Mouse (Mus musculus) hindbrain, postnatal 0 days (tissue): Measurements from ENCODE around the gene Elf2. TPM values are rescaled to one million over a fixed set of nuclear protein-coding genes. Genes with fewer than 3 reads are reported as not detected.

ENCODE experiments used
- ATAC-seq: fragments of 200-750 bp; cut with Nextera tagmentation; 2 replicates; pipeline ENCODE4 v1.8.0; 2017; ENCODE audit warnings: mild to moderate bottlenecking, moderate TSS enrichment, moderate library complexity
- DNase-seq: peaks from one replicate; pipeline ENCODE4 v3.0.0-alpha.2; 2015; ENCODE audit warnings: low spot score
- H3K27ac ChIP-seq: fragments of 300-500 bp; sonication (generic); 2 replicates; pipeline ENCODE4 v1.5.1; 2014; ENCODE audit warnings: mild to moderate bottlenecking
- H3K27me3 ChIP-seq: fragments of 300-500 bp; sonication (generic); 2 replicates; pipeline ENCODE4 v1.6.1; 2014; ENCODE audit warnings: low read length, mixed read lengths; ENCODE audit not compliant: insufficient read depth
- H3K36me3 ChIP-seq: fragments of 300-500 bp; sonication (generic); 2 replicates; pipeline ENCODE4 v1.6.1; 2014; ENCODE audit warnings: low read length, mixed read lengths; ENCODE audit not compliant: insufficient read depth
- H3K4me1 ChIP-seq: fragments of 300-500 bp; sonication (generic); 2 replicates; pipeline ENCODE4 v1.6.1; 2014; ENCODE audit warnings: antibody characterized with exemption, low read length, mixed read lengths; ENCODE audit not compliant: insufficient read depth
- H3K4me2 ChIP-seq: fragments of 300-500 bp; sonication (generic); 2 replicates; pipeline ENCODE4 v1.6.1; 2014; ENCODE audit warnings: low read depth, mild to moderate bottlenecking, low read length, moderate library complexity, mixed read lengths
- H3K4me3 ChIP-seq: fragments of 300-500 bp; sonication (generic); 2 replicates; pipeline ENCODE4 v1.5.1; 2014; ENCODE audit warnings: low read length
- H3K9ac ChIP-seq: fragments of 300-500 bp; sonication (generic); replicated peaks from 2 replicates; pipeline ENCODE4 v1.6.1; 2014; ENCODE audit warnings: mild to moderate bottlenecking, low read length, moderate library complexity, mixed read lengths
- H3K9me3 ChIP-seq: fragments of 300-500 bp; sonication (generic); 2 replicates; pipeline ENCODE4 v1.6.1; 2016; ENCODE audit warnings: low read length, mixed read lengths
- CTCF ChIP-seq: IDR thresholded peaks from 2 replicates; pipeline ENCODE4 v1.5.1; 2016; ENCODE audit warnings: antibody characterized with exemption, control low read depth, low read depth
- WGBS: fragments of 180-500 bp; shearing (Covaris S2); extraction: QIAGEN DNeasy Blood & Tissue Kit; methylation state at CpG from one replicate; pipeline ENCODE4 v1.1.7; 2014; 5-methylcytosine and 5-hydroxymethylcytosine counted together
- polyA plus RNA-seq: library from polyadenylated mRNA; unstranded; fragments of >200 nt; fragmentation: Nextera tagmentation; extraction: Ambion mirVana; gene quantifications from 2 replicates; pipeline ENCODE4 v1.2.1, GENCODE M21; 2015
- total RNA-seq: library from RNA; depleted of rRNA; stranded (reverse); fragments of >200 nt; gene quantifications from 2 replicates; pipeline ENCODE4 v1.2.3, GENCODE M21; 2014

The Elf2 gene
- total and polyA plus RNA-seq, 2 experiments from 2014 or later: 32.6 to 47.8 TPM

DNA sequence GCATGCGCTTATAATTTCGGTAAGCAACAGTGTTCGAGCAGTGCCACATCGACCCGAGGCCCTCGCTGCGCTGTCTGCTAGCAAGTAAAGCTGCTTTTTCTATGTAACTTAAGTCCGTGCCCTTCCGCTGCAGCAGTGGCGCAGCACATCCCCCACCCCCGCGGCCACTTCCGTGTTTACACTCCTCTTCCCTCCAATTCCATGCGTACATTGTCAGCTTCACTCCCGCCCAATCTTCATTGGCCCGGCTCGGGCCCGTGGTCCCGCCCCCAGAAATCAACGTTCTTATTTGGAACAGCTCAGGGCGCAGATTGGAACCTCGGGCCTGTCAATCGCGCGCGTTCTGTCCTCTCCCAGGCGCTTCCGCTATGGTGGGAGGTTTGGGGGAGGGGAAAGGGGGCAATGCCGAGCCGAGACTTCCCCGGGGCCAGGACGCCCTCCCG, 64.5 kb downstream of the Elf2 start:
- peak overlapping the region; percentile 88 for H3K9ac ChIP-seq
- WGBS: under 1% methylated on average over 32 of the region's 33 CpGs
- no peaks in the 10 kb centered on the region for H3K36me3 ChIP-seq
- no peaks in the 10 kb centered on the region for H3K9me3 ChIP-seq
- H3K4me2 ChIP-seq: peak overlapping the region; percentile 81
- H3K27ac ChIP-seq: peak overlapping the region; percentile 97
- peak; percentile 99 for DNase-seq
- peak overlapping the region; percentile 99 for H3K4me3 ChIP-seq
- peak; percentile 98 for ATAC-seq
- TF ChIP-seq CTCF: no peak
- no peaks in the 10 kb centered on the region for H3K27me3 ChIP-seq
- no peaks in the 10 kb centered on the region for H3K4me1 ChIP-seq

DNA sequence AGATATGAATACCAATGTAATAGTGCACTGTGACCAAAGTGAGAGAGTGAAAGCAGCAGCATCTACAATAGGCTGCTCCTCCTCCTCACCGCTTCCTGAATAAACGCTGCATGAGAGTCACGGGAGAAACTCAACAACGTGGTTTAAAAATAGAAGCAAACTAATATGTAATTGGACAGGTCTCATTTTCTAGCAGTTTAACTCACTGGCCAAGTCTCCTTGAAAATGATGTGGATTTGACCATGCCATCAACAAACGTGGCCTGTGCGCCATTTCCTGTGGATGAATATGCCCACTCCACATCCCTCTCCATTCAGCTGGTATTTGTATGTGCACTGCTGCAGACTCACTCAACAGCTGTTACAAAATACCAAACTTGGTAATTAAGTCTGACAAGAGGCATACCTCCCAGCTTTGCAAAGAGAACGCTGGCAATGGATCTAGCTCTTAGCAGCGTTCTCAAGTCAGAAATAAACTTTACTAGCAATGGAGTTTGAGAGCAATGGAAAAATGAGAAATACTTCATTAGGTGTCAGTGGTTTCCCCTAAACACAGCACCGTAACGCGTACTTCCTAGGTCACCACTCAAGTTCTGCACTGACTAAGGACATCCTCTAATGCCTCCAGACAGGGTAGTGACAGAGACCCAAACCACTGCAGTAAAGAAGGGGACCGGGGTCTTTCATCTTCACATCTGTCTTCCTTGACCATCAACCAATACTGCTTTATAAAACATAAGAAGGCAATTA, 70.2 kb downstream of the Elf2 start:
- no peak for TF ChIP-seq CTCF
- Histone ChIP-seq H3K9ac (no peak overlapping the region), H3K4me2 (no peak overlapping the region), H3K9me3 (no peaks in the 10 kb centered on the region), H3K4me3 (no peak overlapping the region), H3K27me3 (no peaks in the 10 kb centered on the region), H3K4me1 (no peaks in the 10 kb centered on the region), H3K27ac (no peak overlapping the region), H3K36me3 (no peaks in the 10 kb centered on the region)
- 86% methylated on average over 12 of the region's 12 CpGs for WGBS
- DNase-seq: no peak
- no peak for ATAC-seq

DNA sequence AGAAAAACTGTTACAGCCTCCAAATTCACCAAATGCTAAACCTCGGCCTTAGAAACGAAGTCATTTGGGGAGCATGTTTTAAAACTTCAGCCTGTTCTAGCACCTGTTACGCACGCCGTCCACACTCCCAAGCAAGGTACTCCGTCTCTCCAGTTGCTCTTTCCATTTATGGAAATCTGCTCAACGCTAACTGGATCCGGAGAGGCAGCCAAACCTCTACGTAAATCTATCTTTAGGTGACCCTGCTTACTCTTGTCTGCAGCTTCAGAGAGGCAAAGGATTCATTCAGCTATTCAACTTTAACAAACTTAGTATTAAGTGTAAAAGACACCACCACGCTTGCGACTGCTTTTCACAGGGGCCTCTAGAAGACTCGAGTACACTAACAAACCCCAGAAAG, 72.0 kb downstream of the Elf2 start:
- 90% methylated on average over 12 of the region's 12 CpGs for WGBS
- H3K4me3 ChIP-seq: no peak overlapping the region
- no peak for ATAC-seq
- H3K27me3 ChIP-seq: no peaks in the 10 kb centered on the region
- no peaks in the 10 kb centered on the region for H3K4me1 ChIP-seq
- H3K36me3 ChIP-seq: peaks cover 14% of the 10 kb centered on the region
- H3K9me3 ChIP-seq: no peaks in the 10 kb centered on the region
- DNase-seq: no peak
- no peak overlapping the region for H3K27ac ChIP-seq
- TF ChIP-seq CTCF: no peak
- no peak overlapping the region for H3K4me2 ChIP-seq
- H3K9ac ChIP-seq: no peak overlapping the region

DNA sequence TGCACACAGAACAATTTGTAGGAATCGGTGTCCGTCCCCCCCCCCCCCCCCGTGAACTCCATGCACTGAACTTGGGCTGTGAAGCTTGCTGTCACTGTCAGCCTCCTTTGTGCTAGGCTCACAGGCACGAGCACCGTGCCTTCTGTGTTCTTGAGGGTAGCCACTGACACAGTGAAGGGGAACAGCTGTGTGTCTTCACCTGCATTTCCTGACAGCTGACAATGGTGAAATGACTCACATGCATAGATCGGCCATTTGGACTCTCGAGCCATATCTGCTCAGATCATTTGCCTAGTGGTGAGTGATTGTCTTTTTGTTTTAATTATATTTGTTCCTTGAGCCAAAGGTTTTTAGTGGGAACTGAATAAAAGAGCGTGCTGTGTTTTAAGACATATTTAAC, 77.5 kb downstream of the Elf2 start:
- ATAC-seq (no peak), DNase-seq (no peak)
- Histone ChIP-seq H3K4me2 (no peak overlapping the region), H3K9ac (no peak overlapping the region), H3K4me1 (no peaks in the 10 kb centered on the region), H3K27ac (no peak overlapping the region), H3K9me3 (no peaks in the 10 kb centered on the region), H3K36me3 (peaks cover 39% of the 10 kb centered on the region), H3K27me3 (no peaks in the 10 kb centered on the region), H3K4me3 (no peak overlapping the region)
- WGBS: 87% methylated on average over 8 of the region's 8 CpGs
- TF ChIP-seq CTCF: no peak

DNA sequence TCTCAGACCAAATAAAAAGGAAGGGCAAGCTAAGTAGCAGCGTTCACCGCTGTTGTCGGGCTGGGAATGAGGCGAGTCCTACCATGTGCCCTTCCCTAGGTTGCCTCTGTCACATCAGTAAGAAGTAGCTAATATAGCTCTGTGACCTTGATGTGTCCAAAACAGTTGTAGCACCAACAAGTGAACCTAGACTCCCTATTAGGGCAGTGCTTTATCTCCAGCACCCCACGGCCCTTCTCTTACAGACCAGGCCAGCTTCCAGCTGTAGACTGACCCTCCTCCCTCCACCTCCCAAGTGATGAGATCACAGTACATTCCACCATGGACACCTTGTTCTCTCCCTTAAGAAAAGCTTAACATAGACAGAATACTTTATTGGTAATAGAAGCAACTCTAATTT, 82.4 kb downstream of the Elf2 start:
- Histone ChIP-seq H3K27ac (no peak overlapping the region), H3K9ac (no peak overlapping the region), H3K4me2 (no peak overlapping the region), H3K4me3 (no peak overlapping the region), H3K9me3 (no peaks in the 10 kb centered on the region), H3K27me3 (no peaks in the 10 kb centered on the region), H3K4me1 (no peaks in the 10 kb centered on the region), H3K36me3 (peaks cover 51% of the 10 kb centered on the region)
- TF ChIP-seq CTCF: no peak
- 92% methylated on average over 5 of the region's 5 CpGs for WGBS
- no peak for DNase-seq
- no peak for ATAC-seq

DNA sequence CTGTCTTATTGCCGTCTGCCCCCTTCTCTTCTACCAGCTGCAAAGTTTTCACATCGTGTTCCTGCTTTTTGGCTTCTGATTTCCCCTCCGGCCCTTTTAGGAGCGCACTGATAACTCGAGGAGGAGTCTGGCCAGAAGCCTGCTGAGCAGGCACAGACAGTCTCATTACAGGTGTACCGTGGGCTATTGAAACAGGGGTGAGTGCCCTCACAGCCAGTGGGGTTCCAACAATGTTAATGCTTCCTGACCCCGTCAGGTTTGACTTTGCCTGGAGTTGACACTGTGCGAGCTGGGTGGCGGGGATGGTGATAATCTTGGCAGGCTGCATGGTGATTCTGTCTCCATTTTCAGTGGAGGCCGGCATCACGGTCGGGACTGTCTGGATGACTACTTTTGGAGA, 84.0 kb downstream of the Elf2 start:
- H3K4me3 ChIP-seq: no peak overlapping the region
- DNase-seq (no peak), ATAC-seq (no peak)
- TF ChIP-seq CTCF: no peak
- no peak overlapping the region for H3K9ac ChIP-seq
- H3K4me2 ChIP-seq: no peak overlapping the region
- H3K9me3 ChIP-seq: no peaks in the 10 kb centered on the region
- peaks cover 61% of the 10 kb centered on the region for H3K36me3 ChIP-seq
- H3K27ac ChIP-seq: no peak overlapping the region
- H3K4me1 ChIP-seq: no peaks in the 10 kb centered on the region
- 82% methylated on average over 12 of the region's 12 CpGs for WGBS
- H3K27me3 ChIP-seq: no peaks in the 10 kb centered on the region

DNA sequence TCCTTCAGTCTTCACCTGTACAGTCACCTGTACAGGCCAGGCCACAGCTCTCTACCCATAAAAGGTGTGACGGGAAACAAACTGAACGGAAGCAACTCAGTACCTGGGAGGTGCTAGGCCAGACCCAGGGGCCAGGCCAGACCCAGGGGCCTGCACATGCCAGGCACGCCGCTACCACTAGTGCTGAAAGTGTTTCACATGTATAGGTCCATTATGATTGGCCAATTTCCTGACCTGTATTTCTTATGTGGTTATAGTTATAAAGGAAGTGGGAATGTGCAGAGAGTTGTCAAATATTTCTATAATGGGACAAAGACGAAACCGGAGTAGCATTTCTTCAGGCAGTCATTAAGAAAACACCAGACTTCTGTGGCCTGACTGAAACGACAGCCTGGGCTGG, 85.7 kb downstream of the Elf2 start:
- H3K36me3 ChIP-seq: peaks cover 63% of the 10 kb centered on the region
- no peaks in the 10 kb centered on the region for H3K27me3 ChIP-seq
- WGBS: 96% methylated on average over 7 of the region's 7 CpGs
- H3K9ac ChIP-seq: no peak overlapping the region
- H3K9me3 ChIP-seq: no peaks in the 10 kb centered on the region
- no peaks in the 10 kb centered on the region for H3K4me1 ChIP-seq
- H3K27ac ChIP-seq: no peak overlapping the region
- TF ChIP-seq CTCF: no peak
- DNase-seq (no peak), ATAC-seq (no peak)
- H3K4me2 ChIP-seq: no peak overlapping the region
- no peak overlapping the region for H3K4me3 ChIP-seq
